Mouse (Mus musculus) myocyte (in vitro differentiated cells): ENCODE measurements around the gene Sap30bp.

Experiments
- E2F4 ChIP-seq: IDR thresholded peaks from one replicate; pipeline ENCODE4 v1.6.1; 2011; ENCODE audit warnings: mild to moderate bottlenecking, control low read depth, moderate library complexity; ENCODE audit not compliant: insufficient read depth
- MAX ChIP-seq: IDR thresholded peaks from one replicate; pipeline ENCODE4 v1.6.1; 2011; ENCODE audit warnings: low read depth, mild to moderate bottlenecking, control low read depth
- MYOG ChIP-seq, 3 experiments: IDR thresholded peaks; one replicate each; pipeline ENCODE4 v1.6.1; 2011; ENCODE audit warnings: control low read depth in 2 of 3, low read depth in 2 of 3, mild to moderate bottlenecking in 2 of 3; ENCODE audit not compliant: insufficient read length in 2 of 3, control insufficient read depth in 1 of 3, insufficient read depth in 1 of 3
- POLR2A ChIP-seq: IDR thresholded peaks from one replicate; pipeline ENCODE4 v1.6.1; 2011; ENCODE audit warnings: low read depth, mild to moderate bottlenecking, control low read depth, moderate library complexity; ENCODE audit not compliant: insufficient read length
- POLR2AphosphoS2 ChIP-seq: IDR thresholded peaks from one replicate; pipeline ENCODE4 v1.6.1; 2011; ENCODE audit warnings: low read depth, control low read depth; ENCODE audit not compliant: insufficient read length
- REST ChIP-seq: IDR thresholded peaks from one replicate; pipeline ENCODE4 v1.6.1; 2011; ENCODE audit warnings: mild to moderate bottlenecking, control low read depth, moderate library complexity; ENCODE audit not compliant: insufficient read depth, insufficient read length
- SRF ChIP-seq: IDR thresholded peaks from one replicate; pipeline ENCODE4 v1.6.1; 2011; ENCODE audit warnings: low read depth; ENCODE audit not compliant: control insufficient read depth, insufficient read length
- TCF3 ChIP-seq: IDR thresholded peaks from one replicate; pipeline ENCODE4 v1.6.1; 2011; ENCODE audit warnings: low read depth, control low read depth; ENCODE audit not compliant: insufficient read length
- USF1 ChIP-seq: IDR thresholded peaks from one replicate; pipeline ENCODE4 v1.6.1; 2011; ENCODE audit warnings: low read depth, mild to moderate bottlenecking, control low read depth, moderate library complexity

DNA sequence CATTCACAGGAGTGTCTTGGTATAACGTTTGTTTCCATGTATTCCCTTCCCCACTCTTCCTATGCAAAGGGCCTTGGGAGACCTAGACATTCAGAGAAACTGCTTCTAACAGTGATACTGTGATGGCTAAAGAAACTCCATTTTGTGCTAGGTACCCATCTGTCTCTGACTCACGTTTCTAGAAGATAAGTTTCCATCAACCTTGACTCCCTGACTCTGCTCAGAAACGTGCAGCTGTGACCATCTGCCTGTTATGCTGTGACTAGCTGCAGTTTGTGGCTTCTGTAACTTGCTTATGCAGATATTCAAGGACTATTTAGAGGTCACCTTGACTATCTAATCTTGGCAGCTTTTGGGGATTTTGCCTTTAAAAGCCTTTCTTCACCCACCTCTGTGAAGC lies 1.8 kb upstream of the Sap30bp start:
- TF ChIP-seq POLR2A, result no peak
- TF ChIP-seq POLR2AphosphoS2, result no peak
- no peak for TF ChIP-seq SRF
- TF ChIP-seq MAX, result no peak
- TF ChIP-seq TCF3, result no peak
- TF ChIP-seq E2F4, result no peak
- TF ChIP-seq USF1, result no peak
- no peak for TF ChIP-seq REST
- no peak for TF ChIP-seq MYOG (IDR thresholded peaks at IDR 0.05; ENCODE audit: control insufficient read depth in 1 of 3, insufficient read depth in 1 of 3, insufficient read length in 2 of 3, low read depth in 2 of 3)
